Mouse (Mus musculus): ENCODE data around the gene Tcp1. TPM values are rescaled to one million over a fixed set of nuclear protein-coding genes. Genes with fewer than 3 reads are reported as not detected.

Tcp1 gene
- total and polyA plus RNA-seq, 3 experiments = 485 to 1,425 (median 570) TPM

GRCm38 (mm10) chr17:12868043-12868442 is 47.5 kb upstream of the Tcp1 start, which contains the start of gene Mas1 (continued):
- no peak for TF ChIP-seq NELFE (IDR thresholded peaks at IDR 0.05; ENCODE audit: low read depth, low read length)

- TF ChIP-seq POLR2AphosphoS5 (IDR thresholded peaks at IDR 0.05; ENCODE audit: borderline replicate concordance, low read depth, low read length) (no peak), BHLHE40 (IDR thresholded peaks at IDR 0.05; ENCODE audit: borderline replicate concordance, low read depth, low read length) (no peak), TCF12 (IDR thresholded peaks at IDR 0.05; ENCODE audit: low read depth, low read length) (no peak), ETS1 (IDR thresholded peaks at IDR 0.05; ENCODE audit: low read depth, low read length) (no peak), POLR2AphosphoS2 (IDR thresholded peaks at IDR 0.05; ENCODE audit: low read length) (no peak), USF1 (IDR thresholded peaks at IDR 0.05; ENCODE audit: low read depth, low read length) (no peak), E2F4 (IDR thresholded peaks at IDR 0.05; ENCODE audit: borderline replicate concordance, low read depth, low read length) (no peak), CTCF (IDR thresholded peaks at IDR 0.05 in 2 of 3, conservative IDR thresholded peaks at IDR 0.05 in 1 of 3; ENCODE audit: control insufficient read depth in 1 of 3, insufficient read depth in 1 of 3, low read depth in 2 of 3, low read length in 3 of 3, poor library complexity in 1 of 3, severe bottlenecking in 1 of 3) (no peak)
- Histone ChIP-seq H3K27ac (ENCODE audit: control insufficient read depth, low read depth, low read length) (no peak overlapping the region), H3K9me3 (replicated peaks; ENCODE audit: insufficient read depth, low read length) (no peaks in the 10 kb centered on the region), H3K27me3 (ENCODE audit: control insufficient read depth in 1 of 2, insufficient read depth in 2 of 2, low read length in 2 of 2) (peaks cover 0 to 2% of the 10 kb centered on the region in 2 experiments; a peak in 2 of 4 replicates), H3K4me1 (ENCODE audit: control insufficient read depth in 1 of 2, insufficient read depth in 2 of 2, low read length in 2 of 2) (no peaks in the 10 kb centered on the region), H3K9ac (ENCODE audit: control insufficient read depth, low read depth, low read length, poor library complexity, severe bottlenecking) (no peak overlapping the region), H3K36me3 (ENCODE audit: control insufficient read depth in 1 of 2, insufficient read depth in 2 of 2, low read length in 2 of 2) (no peaks in the 10 kb centered on the region), H3K4me3 (ENCODE audit: control insufficient read depth in 1 of 2, insufficient read depth in 1 of 2, low read depth in 2 of 2, low read length in 2 of 2) (no peak overlapping the region), H3K79me2 (ENCODE audit: control insufficient read depth, insufficient read depth, low read length, poor library complexity) (no peaks in the 10 kb centered on the region)
- no peak for DNase-seq (ENCODE audit: low read depth, low spot score)
These were observed 46.9 kb upstream of the Tcp1 start for GRCm38 (mm10) chr17:12868640-12869039.

- H3K27me3 ChIP-seq (ENCODE audit: control insufficient read depth in 1 of 2, insufficient read depth in 2 of 2, low read length in 2 of 2) = peaks cover 0 to 2% of the 10 kb centered on the region in 2 experiments; a peak in 2 of 4 replicates
- no peaks in the 10 kb centered on the region for H3K9me3 ChIP-seq (replicated peaks; ENCODE audit: insufficient read depth, low read length)
- H3K36me3 ChIP-seq (ENCODE audit: control insufficient read depth in 1 of 2, insufficient read depth in 2 of 2, low read length in 2 of 2) = peaks cover 0 to 2% of the 10 kb centered on the region in 2 experiments; a peak in 1 of 4 replicates
- DNase-seq (ENCODE audit: low read depth, low spot score) = no peak
- no peak overlapping the region for H3K27ac ChIP-seq (ENCODE audit: control insufficient read depth, low read depth, low read length)
- H3K9ac ChIP-seq (ENCODE audit: control insufficient read depth, low read depth, low read length, poor library complexity, severe bottlenecking) = no peak overlapping the region
- TF ChIP-seq JUND (IDR thresholded peaks at IDR 0.05; ENCODE audit: low read depth, low read length) = no peak
- no peak overlapping the region for H3K4me3 ChIP-seq (ENCODE audit: control insufficient read depth in 1 of 2, insufficient read depth in 1 of 2, low read depth in 2 of 2, low read length in 2 of 2)
- H3K79me2 ChIP-seq (ENCODE audit: control insufficient read depth, insufficient read depth, low read length, poor library complexity) = no peaks in the 10 kb centered on the region
- peaks cover 0 to 4% of the 10 kb centered on the region in 2 experiments; a peak in 1 of 4 replicates for H3K4me1 ChIP-seq (ENCODE audit: control insufficient read depth in 1 of 2, insufficient read depth in 2 of 2, low read length in 2 of 2)
These were observed 43.0 kb upstream of the Tcp1 start for GRCm38 (mm10) chr17:12872275-12873028.

GRCm38 (mm10) chr17:12875734-12876133 is 39.8 kb upstream of the Tcp1 start, which contains the start of gene Mrgprh:
Gene Mrgprh (plus strand): TSS chr17:12876034.
- Histone ChIP-seq H3K4me1 (ENCODE audit: control insufficient read depth in 1 of 2, insufficient read depth in 2 of 2, low read length in 2 of 2) (peaks cover 0 to 4% of the 10 kb centered on the region in 2 experiments; a peak in 1 of 4 replicates), H3K79me2 (ENCODE audit: control insufficient read depth, insufficient read depth, low read length, poor library complexity) (no peaks in the 10 kb centered on the region), H3K27ac (ENCODE audit: control insufficient read depth, low read depth, low read length) (no peak within 1 kb of the TSS), H3K4me3 (ENCODE audit: control insufficient read depth in 1 of 2, insufficient read depth in 1 of 2, low read depth in 2 of 2, low read length in 2 of 2) (no peak within 1 kb of the TSS), H3K27me3 (ENCODE audit: control insufficient read depth in 1 of 2, insufficient read depth in 2 of 2, low read length in 2 of 2) (peaks cover 0 to 2% of the 10 kb centered on the region in 2 experiments; a peak in 1 of 4 replicates), H3K9me3 (replicated peaks; ENCODE audit: insufficient read depth, low read length) (no peaks in the 10 kb centered on the region), H3K9ac (ENCODE audit: control insufficient read depth, low read depth, low read length, poor library complexity, severe bottlenecking) (no peak within 1 kb of the TSS; the same call in 1 of the 2 replicates), H3K36me3 (ENCODE audit: control insufficient read depth in 1 of 2, insufficient read depth in 2 of 2, low read length in 2 of 2) (peaks cover 0 to 2% of the 10 kb centered on the region in 2 experiments; a peak in 1 of 4 replicates)
- DNase-seq (ENCODE audit: low read depth, low spot score) = no peak
- TF ChIP-seq USF2 (IDR thresholded peaks at IDR 0.05; ENCODE audit: borderline replicate concordance in 1 of 2, insufficient read depth in 1 of 2, low read depth in 1 of 2, low read length in 2 of 2) (no peak), CTCF (IDR thresholded peaks at IDR 0.05 in 2 of 3, conservative IDR thresholded peaks at IDR 0.05 in 1 of 3; ENCODE audit: control insufficient read depth in 1 of 3, insufficient read depth in 1 of 3, low read depth in 2 of 3, low read length in 3 of 3, poor library complexity in 1 of 3, severe bottlenecking in 1 of 3) (no peak), EP300 (IDR thresholded peaks at IDR 0.05; ENCODE audit: low read depth in 1 of 2, low read length in 2 of 2) (no peak), HCFC1 (IDR thresholded peaks at IDR 0.05; ENCODE audit: low read depth, low read length) (no peak), ZNF384 (IDR thresholded peaks at IDR 0.05; ENCODE audit: low read depth, low read length) (no peak), GATA1 (IDR thresholded peaks at IDR 0.05; ENCODE audit: low read depth, low read length) (no peak), NELFE (IDR thresholded peaks at IDR 0.05; ENCODE audit: low read depth, low read length) (no peak), GABPA (IDR thresholded peaks at IDR 0.05; ENCODE audit: low read depth, low read length) (no peak), TBP (IDR thresholded peaks at IDR 0.05; ENCODE audit: low read depth, low read length) (no peak), MEF2A (IDR thresholded peaks at IDR 0.05; ENCODE audit: extremely low read depth, insufficient replicate concordance, low read depth, low read length, poor library complexity, severe bottlenecking) (no peak), CHD1 (IDR thresholded peaks at IDR 0.05; ENCODE audit: low read depth, low read length) (no peak), BHLHE40 (IDR thresholded peaks at IDR 0.05; ENCODE audit: borderline replicate concordance, low read depth, low read length) (no peak), POLR2AphosphoS2 (IDR thresholded peaks at IDR 0.05; ENCODE audit: low read length) (no peak), MYC (IDR thresholded peaks at IDR 0.05; ENCODE audit: low read depth, low read length) (no peak)
